In genomic region chr17:50586834-50587233, GRCm38 (mm10) we compare ENCODE assay signal across 20 mouse cellular contexts.
A peak's percentile ranks its signal among the peaks of the same experiment; 100 is the strongest.
DNase-seq lines count a peak whose midpoint lies in the region; ATAC-seq lines count a peak whose summit lies in the region.
"Had no signal": no experiment of that assay in that cellular context is flagged by ENCODE, and none has a peak within 500 bp of the region (broad histone marks: within the 10 kb centered on the region; RNA-seq: fewer than 3 reads in every experiment).

No protein-coding gene starts in this region.

- WGBS in midbrain, embryonic 15.5 days, result 90% methylated on average over 5 of the region's 5 CpGs

- H3K4me1 ChIP-seq in midbrain, embryonic 15.5 days, result no peaks in the 10 kb centered on the region
- H3K4me1 ChIP-seq: embryonic facial prominence, embryonic 15.5 days; forebrain, embryonic 10.5 days; hindbrain, embryonic 15.5 days; kidney, embryonic 15.5 days had no signal

- intact Hi-C loops in heart, postnatal 10 days (cut with DNase I), result no loop called here

- ATAC-seq in midbrain, embryonic 15.5 days (replicated peaks), result no peak
- no peak for ATAC-seq in activated CD4-positive, CD25-positive, alpha-beta regulatory T cell, adult 4 months
- ATAC-seq: forebrain, embryonic 14.5 days; intestine, embryonic 16.5 days had no signal

- no peak overlapping the region for H3K27ac ChIP-seq in midbrain, embryonic 15.5 days
- H3K27ac ChIP-seq: embryonic facial prominence, embryonic 15.5 days; forebrain, embryonic 10.5 days; hindbrain, embryonic 15.5 days; kidney, embryonic 15.5 days had no signal

- no peak overlapping the region for H3K9ac ChIP-seq in midbrain, embryonic 15.5 days
- H3K9ac ChIP-seq: embryonic facial prominence, embryonic 15.5 days; heart, embryonic 12.5 days; hindbrain, embryonic 15.5 days; kidney, embryonic 15.5 days had no signal

- H3K9me3 ChIP-seq in midbrain, embryonic 15.5 days, result no peaks in the 10 kb centered on the region
- H3K9me3 ChIP-seq: embryonic facial prominence, embryonic 15.5 days; forebrain, embryonic 10.5 days; hindbrain, embryonic 15.5 days; kidney, embryonic 15.5 days had no signal

- peak; percentile 79 for DNase-seq in cerebellum, adult 11 months
- peak; percentile 83 to 90 for DNase-seq in cerebellum, adult 18-20 months
- peak; percentile 89 for DNase-seq in cerebellum, adult 9-11 months
- DNase-seq in cerebellum, postnatal 36 days, result peak; percentile 85 to 87
- no peak for DNase-seq in heart, postnatal 10 days
- DNase-seq: adrenal gland, postnatal 25 days; embryo, embryonic 11 days; gastrocnemius, postnatal 10 days; heart, postnatal 36 days; kidney, adult 2 months had no signal

- H3K4me3 ChIP-seq in midbrain, embryonic 15.5 days, result no peak overlapping the region
- H3K4me3 ChIP-seq: embryonic facial prominence, embryonic 15.5 days; erythroblast, embryonic 14.5 days; forebrain, embryonic 10.5 days; heart, embryonic 12.5 days; hindbrain, embryonic 15.5 days; kidney, embryonic 15.5 days had no signal

- no peaks in the 10 kb centered on the region for H3K27me3 ChIP-seq in midbrain, embryonic 15.5 days (replicated peaks)
- H3K27me3 ChIP-seq: embryonic facial prominence, embryonic 15.5 days; heart, embryonic 12.5 days; hindbrain, embryonic 15.5 days; kidney, embryonic 15.5 days had no signal

- no peak overlapping the region for H3K4me2 ChIP-seq in midbrain, embryonic 15.5 days
- H3K4me2 ChIP-seq: embryonic facial prominence, embryonic 15.5 days; heart, embryonic 12.5 days; hindbrain, embryonic 15.5 days; kidney, embryonic 15.5 days had no signal

- H3K36me3 ChIP-seq in midbrain, embryonic 15.5 days (replicated peaks), result no peaks in the 10 kb centered on the region
- H3K36me3 ChIP-seq: embryonic facial prominence, embryonic 15.5 days; forebrain, embryonic 10.5 days; heart, embryonic 12.5 days; hindbrain, embryonic 15.5 days; kidney, embryonic 15.5 days had no signal

Comparison
In these comparisons a context has a peak if more than half of its experiments do, and no peak if none do; other contexts are left out.
1. DNase-seq: peak in cerebellum, adult 11 months (single experiment), cerebellum, adult 18-20 months (2 of 2), cerebellum, adult 9-11 months (single experiment) and cerebellum, postnatal 36 days (2 of 2); none in heart, postnatal 10 days (0 of 2).